Mouse (Mus musculus) adrenal gland, postnatal 36 days (tissue): ENCODE data around the gene Cntrob. TPM values are rescaled to one million over a fixed set of nuclear protein-coding genes. Genes with fewer than 3 reads are reported as not detected.

Experiments used
- DNase-seq, 2 experiments: peaks; one replicate each; pipeline ENCODE4 v3.0.0; 2021; ENCODE audit warnings: mixed read lengths in 1 of 2
- long read RNA-seq, 2 experiments: library from polyadenylated mRNA; stranded (forward); transcript quantifications; one replicate each; pipeline ENCODE4 v2.0.0; 2021; ENCODE audit warnings: borderline sequencing depth in 2 of 2
- total RNA-seq, 2 experiments: library from RNA; stranded (reverse); gene quantifications; 2 replicates each; pipeline ENCODE4 v1.2.3; 2021

Cntrob gene
- 1 to 10 TPM; 5.9 to 7.1 TPM for total RNA-seq
- long read RNA-seq, experiment 1, partial matches to known transcripts: 3 of 5 reads
- long read RNA-seq, experiment 1, other reads (novel, unspliced or antisense): 1 of 5 reads
- long read RNA-seq, experiment 2, partial matches to known transcripts: 0 of 7 reads
- long read RNA-seq, experiment 2, other reads (novel, unspliced or antisense): 4 of 7 reads

DNA sequence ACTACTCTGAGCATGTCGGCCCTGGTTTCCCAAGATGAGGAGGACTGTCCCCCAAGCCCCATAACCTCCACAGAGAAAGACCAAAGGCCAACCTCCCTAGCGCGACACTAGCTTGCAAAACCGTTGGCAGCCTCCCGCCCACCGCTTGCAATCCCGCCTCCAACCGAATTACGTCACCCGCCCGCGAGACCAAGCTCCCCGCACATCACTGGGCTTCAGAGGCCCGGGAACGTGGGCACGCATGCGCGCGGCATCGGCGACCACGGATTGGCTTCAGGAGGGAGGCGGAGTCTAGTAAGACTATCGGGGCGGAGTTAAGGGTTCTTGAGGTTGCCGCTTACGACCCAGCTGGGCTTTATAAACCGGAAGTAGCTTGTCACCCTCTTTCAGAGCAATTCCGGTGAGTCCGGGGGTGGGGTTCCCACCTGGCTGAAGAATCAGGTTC is at the start of gene Cntrob, which contains the start of gene Trappc1:
Gene Cntrob (minus strand): TSS at position 109 of the 445 bp plus-strand sequence.
Gene Trappc1 (plus strand): TSS at position 314 of the 445 bp plus-strand sequence.
- DNase-seq: peak; percentile 99 to 100

DNA sequence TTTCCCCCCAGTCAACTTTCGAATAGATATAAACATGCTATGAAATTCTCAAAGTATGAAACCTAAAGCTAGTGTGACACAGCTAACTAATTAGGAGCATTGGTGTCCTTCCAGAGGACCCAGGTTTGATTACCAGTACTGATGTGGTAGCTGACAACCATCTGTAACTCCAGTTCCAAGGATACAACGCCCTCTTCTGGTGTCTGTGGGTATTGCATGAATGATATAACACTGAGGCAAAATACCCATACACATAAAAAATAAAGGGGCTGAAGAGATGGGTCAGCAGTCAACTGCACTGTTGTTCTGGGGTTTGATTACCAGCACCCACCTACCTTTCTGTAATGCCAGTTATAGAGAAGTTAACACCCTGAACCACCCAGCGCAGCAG is 49.2 kb upstream of the Cntrob start:
- no peak for DNase-seq

DNA sequence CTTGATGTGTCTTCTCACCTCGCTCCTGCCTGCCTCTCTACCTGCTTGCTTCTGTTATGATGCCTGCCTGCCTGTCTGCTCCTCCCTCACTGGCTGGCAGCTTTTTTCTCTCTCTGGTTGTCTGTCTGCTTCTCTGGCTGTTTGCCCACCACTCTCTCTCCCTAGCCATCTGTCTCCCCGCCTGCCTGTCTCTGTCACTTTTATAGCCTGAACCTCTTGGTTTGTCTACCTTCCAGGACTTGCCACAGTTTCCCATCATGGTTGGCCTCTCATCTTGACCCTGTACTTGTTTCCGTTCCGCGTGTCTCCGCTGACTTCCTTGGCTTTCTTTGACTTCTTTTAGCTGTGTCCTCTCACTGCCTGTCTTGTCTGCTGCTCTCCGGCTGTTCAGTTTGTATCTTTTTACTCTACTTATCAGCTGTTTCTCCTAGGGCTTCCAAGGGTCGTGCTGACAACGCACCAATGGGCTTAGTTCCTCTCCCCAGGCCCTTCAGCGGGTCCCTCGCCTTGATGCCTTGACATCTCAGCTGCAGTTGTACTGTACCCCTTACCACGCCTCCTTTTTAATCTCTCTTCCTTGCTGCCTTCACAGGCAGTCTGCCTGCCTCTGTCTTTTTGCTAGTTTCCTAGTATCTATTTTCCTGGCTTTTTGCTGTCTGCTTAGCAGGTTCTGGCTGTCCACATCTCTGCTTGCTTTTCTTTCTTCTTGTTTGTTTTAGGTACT is 48.6 kb upstream of the Cntrob start:
- DNase-seq: peak in 1 of 2 experiments; percentile 41

DNA sequence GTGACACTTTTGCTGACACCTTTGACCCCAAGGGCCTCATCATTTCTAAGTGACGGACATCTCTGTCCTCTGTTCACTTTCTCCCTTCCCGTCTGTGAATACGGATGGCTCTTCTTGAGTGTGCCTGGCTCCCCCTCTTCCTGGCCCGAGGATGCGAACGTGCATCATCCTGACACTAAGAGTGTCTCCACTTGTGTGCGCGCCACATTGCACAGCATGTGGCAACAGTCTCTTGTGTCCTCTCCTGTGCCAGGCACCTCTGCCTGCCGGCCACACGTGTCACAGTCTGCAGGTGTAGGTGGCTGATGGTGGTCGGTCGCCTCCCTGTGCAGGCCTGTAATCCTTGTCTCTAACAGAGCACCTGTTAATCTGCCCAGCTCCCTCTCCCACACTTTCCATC is 48.0 kb upstream of the Cntrob start:
- no peak for DNase-seq

DNA sequence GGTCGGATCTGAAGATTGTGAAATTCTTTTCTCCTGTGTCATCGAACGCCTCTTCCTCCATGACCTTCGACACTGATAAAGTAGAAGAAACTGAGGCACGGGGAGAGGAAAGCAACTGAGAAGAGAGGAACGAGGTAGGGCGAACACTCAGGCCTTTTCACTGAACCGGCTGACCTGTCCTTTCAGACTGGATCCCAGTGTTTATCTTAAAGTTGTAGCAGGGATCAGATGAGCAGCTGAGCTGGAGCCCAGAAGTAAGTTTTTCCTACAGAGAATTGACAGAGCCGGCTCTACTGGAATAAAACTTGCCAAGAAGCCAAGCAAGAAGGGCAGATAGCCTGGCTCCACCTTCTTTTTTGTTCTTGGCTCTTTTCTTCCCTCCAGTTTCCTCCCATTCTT is 47.2 kb upstream of the Cntrob start:
- no peak for DNase-seq

DNA sequence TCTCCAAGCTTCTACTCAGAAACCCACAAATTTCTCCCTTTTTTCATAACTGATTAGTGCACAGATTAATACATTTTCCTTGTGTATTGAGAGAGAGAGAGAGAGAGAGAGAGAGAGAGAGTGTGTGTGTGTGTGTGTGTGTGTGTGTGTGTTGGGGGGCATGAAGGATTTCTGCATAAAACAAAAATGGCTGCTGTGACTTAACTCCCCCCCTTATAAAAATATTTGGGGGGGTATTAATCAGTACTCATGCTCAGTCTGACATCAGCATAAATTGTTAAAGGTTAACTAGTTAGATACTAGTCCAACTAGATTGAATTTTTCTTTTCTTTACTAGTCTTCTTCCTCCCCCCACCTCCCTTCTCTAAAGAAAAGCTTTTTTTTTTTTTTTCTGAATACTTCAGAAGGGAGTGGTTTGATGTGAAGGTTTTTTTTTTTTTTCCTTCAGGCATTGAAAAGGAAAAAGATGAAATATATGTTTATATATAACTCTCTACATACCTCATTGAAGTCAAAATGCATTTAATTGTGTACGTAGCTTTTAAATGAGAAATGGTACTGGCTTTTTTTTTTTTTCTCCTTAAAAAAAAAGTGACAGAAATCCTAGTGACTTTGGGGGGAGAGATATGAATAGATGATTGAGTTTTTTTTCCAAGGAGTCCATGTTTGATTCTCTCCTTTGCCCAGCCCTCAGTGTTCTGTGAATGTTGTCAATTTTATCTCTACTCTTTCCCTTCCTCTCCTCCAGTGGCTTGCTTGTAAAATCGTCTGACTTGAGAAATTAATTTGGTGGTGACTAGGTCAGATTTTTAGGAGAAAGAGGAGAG is 46.6 kb upstream of the Cntrob start:
- no peak for DNase-seq

DNA sequence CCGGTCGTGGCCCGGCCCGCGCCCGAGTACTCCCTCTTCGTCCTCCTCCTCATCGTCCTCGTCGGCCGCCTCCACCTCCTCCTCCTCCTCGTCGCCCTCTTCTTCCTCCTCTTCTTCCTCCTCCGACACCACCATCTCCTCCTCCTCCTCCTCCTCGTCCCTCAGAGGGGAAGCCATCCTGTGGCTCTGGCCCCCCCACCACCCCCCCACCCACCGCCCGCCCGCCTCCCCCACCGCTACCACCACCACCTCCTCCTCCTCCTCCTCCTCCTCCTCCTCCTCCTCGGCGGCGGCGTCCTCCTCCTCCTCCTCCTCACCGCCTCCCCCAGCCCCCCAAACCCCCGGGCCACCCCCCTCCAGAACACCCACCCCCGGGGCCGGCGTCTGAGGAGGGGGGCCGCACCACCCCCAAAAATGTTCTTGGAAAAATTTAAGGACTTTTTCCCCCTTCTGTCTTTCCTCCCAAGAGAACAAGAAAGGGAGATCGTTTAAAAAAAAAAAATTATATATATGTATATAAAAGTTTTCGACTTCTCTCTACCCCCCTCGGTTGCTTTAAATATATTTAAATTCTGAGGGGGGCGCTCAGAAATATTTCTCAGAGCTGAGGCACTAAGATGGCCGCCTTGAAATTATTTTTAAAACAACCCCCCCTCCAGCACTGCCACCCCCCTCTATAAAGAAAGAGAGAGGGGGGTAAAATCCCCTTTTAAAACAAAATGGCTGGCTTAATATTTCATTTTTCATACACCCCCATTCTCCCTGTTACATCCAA is 45.8 kb upstream of the Cntrob start, which contains the start of gene Chd3:
Gene Chd3 (minus strand): TSS at position 192 of the 775 bp plus-strand sequence.
- no peak for DNase-seq

DNA sequence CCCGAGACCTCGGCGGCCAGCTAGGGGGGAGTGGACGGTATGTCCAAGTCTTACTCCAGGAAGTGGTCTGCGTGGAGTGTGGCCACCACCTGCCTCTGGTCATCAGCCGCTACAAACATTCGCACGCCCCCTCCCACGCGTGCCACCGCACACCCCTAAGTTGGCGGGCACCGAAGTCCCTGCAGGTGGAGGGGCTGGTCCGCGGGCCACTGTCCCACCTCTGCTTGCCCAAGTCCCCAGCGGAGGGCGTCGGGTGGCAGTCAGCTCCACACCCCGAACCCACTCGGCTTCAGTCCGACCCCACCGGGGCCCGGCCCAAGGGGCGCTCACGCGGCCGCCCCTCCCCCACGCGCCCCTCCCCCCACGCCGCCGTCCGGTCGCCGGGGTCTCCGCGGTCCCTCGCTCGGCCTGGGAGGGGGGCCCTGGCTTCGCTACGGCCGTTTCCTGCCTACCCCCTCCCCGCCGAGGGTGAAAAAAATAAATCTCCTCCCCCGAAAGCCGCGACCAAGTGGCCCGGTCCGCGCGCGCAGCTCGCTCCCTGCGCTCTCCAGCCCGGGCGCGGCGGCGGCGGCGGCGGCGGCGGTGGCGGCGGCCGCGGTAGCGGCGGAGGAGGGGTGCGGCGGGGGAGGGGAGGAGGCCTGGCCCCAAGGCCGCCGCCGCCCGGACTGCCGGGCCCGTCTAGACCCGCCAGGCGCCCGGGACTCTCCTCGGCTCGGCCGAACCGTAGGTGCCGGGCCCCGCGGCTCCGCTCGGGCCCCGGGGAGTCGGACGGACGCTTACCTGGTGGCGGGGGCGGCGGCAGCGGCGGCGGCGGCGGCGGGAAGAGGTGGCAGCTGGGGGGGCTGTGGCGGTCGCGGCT is 45.0 kb upstream of the Cntrob start:
- DNase-seq: peak; percentile 61 to 79

DNA sequence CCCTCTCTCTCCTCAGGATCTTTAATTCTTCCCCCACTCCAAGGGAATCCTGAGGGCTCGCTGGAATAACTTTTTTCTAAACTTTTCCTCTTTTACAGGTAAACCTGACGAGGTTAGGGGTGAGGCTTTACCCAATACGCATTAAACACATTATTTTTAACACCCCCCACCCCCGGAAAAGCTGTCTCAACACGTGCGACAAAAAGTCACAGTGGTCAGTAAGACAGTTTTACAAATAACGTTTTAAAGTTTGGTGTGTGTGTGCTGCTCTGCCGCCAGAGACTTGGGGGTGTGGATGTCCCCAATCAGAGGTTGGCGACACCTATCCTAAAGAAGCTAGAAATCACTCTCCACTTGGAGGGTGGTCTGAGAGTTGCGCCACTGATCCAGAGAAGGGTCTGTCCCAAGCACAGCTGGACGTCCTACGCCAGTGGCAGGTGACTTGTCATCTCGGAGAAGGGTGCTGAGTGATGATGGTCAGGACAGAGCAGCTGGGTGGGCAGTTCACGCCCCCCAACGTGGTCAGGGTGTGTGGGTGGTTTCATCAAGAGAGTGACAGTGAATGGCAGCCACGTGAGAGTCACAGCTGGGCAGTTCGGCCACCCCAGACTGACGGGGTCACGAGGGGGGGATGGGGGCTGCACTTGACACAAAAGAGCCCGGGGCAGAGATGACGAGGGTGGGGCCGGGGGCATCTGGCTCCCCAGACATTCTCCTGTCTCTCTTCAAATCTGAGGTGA is 44.2 kb upstream of the Cntrob start:
- DNase-seq: peak; percentile 16 to 60

DNA sequence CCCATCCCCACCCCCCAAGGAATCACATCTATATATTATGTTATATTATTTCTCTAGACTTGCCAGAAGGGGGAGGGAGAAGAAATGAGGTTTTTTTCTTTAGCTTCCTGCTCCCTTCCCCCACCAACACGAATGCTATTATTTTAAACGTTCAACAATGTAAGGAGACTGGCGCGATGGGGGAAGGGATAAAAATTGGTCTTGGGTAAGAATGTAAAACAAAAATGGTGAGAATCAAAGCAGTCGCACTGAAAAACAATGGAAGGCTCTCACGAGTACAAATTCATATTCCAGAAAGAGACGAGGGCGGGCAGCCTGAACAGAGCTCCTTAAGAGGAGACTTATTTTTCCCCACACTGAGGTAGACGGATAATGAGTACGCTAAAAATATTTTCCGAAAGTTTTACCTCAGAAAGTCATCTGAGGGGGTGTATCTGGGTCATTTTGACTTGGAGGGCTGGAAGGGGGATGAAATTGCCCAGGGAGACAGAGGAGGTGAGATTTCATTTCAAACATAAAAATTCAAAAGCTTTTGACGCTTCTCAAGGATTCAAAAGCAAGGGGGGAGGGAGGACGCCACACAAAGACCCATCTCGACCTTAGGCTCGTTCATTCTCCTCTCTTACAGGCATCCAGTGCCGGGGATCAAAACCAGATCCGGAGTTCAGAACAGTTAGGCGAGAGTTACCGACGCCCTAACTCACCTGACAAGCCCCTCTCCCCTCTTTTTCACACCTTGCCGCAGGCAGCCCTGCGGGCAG is 43.5 kb upstream of the Cntrob start:
- DNase-seq: peak in 1 of 2 experiments; percentile 51

DNA sequence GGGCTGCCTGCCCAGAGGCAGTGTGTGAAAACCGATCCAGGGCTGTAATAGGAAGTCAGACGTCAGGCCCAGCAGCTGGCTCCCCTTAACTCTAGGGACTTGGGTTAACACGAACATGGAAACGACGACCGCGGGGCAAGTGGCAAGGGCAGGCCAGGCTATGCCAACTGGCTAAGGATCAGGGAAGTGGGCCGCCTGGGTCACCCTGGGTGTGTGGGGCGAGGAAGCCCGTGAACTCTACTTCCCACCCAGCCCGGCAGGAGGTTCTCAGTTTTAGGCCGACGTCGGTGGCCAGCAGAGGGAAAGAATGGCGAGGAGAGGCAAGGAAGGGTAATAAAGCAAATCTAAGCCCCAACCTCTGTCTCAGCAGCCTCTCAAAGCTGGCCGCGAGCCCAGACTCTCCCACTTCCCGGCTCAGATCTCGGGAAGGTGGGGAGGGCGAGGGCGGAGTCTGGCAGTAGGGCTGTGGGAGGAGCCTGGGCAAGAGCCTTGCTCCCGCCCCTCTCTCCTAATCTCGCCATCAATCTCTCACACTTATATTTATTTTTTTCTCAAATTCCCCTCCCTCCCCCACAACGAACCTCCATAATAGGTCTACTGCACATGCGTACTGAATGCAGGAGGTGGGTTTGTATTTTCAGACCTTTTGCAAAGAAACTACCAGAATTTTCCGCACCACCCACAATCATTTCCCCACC is 42.7 kb upstream of the Cntrob start:
- DNase-seq: peak; percentile 97 to 98

DNA sequence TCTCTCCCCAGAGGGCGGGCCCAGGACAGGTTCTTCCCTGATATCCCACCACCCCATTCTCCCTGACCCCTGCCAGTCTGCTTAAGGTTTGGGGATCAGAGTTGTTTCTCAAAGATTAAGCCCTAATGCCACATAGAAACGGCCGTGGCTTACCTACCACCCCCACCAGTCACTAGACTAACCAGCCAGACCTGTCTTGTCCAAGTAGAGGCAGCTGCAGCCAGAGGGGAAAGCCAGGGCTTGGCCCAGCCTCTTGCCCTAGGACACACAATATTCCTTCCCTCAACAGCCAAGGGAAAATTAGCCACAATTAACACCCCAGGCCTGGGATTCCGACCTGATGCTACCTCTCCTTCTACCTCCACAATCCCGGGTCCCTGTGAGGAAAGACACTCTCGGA is 42.1 kb upstream of the Cntrob start:
- no peak for DNase-seq

DNA sequence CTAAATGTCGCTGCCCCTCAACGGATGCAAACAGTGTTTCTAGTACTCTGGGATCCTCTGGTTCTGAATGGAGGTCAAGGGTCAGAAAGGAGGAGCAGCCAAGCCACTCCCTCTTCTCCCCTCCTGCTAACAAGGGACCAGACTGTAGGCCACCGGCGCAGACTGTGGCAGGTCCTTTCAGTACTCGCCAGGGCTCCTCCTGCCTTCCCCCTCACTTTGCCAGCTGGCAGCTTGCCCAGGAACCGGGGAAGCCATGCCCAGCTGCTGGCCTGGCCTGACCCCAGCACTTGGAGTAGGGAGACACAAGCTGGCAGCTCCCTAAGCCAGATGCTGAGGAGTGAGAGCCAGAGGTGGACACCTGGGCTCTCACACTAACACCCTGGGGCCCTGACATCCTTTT is 41.3 kb upstream of the Cntrob start:
- peak; percentile 97 to 98 for DNase-seq

DNA sequence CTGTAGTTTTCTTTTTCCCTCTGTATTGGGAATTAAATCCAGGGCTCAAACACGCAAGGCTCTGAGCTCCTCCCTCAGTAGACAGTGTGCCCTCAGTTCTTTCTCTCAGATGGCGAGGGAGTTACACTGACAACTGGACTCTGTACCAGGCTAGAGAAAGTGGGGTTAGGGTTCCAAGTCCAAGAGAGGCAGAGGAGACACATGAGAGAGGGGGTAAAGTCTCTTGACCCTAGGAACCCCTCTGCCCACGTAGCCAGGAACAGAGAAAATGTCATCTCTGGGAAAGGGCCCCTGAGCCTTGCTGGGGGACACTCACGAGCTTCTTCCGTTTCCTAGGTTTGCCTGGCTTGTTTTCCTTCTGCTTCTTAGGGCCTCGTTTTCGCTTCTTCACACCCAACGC is 40.8 kb upstream of the Cntrob start:
- no peak for DNase-seq

DNA sequence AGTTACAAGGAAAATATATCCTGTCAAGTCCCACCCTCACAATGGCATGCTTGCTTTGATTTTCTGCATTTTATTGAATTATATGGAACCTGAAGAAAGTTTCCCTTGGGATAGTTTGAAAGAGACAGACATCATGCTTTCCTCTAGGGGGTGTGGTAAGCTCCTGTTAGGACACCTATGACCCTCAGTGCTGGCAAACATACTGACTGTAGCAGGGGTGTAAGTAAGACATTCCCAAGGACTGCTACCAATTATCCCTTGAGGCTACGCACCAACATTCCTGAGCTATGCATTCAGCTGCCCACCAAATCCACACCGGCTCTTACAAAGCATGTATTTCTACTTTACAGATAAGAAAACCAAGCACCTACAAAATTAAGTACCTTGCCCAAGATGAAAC is 38.9 kb upstream of the Cntrob start:
- DNase-seq: no peak

DNA sequence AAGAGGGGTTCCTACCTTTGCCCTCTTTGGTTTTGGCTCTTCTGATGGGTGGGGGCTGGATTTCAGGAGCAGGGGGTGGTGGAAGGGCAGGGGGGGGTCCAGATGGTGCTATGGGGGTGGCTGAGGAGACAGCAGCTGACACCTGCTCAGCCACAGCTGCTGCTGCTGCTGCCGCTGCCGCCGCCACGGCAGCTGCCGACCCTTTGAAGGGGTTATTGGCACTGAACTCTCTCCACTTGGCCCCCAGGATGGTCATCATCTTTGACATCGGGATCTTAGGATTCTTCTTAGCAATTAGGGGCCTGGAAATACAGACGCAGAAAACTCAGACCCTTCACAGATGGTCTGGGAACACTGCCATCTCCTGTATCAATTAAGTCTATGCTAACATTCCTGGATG is 38.4 kb upstream of the Cntrob start:
- DNase-seq: no peak

DNA sequence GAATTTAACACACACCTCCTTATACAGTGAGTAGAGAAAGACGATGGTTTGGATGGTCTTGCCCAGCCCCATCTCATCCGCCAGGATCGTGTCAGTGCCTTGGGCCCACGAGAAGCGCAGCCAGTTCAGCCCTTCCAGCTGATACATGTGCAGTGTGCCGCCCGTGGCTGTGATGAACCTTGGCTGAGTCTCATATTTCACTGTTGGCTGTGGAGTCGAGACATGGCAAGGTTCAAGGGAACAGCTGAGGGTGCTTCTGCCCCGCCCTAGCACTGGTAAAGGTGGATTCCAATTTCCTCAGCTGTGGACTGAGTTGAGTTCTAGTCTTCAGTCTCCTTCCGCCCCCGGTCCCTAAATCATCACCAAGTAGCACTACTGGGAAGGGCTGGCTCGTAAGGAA is 34.1 kb upstream of the Cntrob start:
- no peak for DNase-seq

DNA sequence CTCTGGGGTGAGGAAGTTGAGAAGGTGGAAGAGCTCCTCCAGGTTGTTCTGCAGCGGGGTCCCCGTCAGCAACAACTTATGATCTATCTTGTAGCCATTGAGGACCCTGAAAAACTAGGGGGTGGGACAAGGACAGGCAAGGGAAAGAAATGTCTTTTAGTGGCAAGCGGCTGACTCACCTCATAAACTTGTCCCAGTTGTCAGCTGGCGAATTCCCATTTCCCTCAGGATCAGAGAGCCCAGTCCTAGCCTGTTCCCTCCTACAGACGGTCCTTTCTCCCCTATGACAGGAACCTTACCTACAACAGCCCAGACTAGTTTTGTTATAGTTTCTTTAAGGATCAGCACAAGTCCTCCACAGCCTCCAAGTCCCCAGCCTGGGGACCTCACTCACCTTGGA is 33.0 kb upstream of the Cntrob start:
- DNase-seq: no peak

DNA sequence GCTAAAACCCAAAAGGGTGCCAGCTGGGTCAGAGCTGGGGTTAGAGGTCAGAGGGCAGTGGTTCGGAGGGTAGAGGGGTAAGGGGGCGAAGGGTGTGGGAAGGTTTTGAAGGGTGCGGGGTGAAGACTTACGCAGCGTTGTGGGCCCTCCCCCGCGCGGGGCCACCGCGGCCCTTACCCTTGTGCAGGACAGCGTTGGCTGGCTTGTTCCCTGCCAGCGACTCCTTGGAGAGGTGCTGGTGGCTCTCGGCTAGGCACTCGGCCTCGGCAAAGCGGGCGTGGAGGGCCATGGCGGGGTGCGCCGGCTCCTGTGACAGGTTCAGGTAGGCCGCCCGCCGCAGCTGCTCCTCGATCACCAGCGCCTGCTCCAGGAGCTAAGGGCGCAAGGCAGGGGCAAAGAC is 22.9 kb upstream of the Cntrob start:
- no peak for DNase-seq
